Mouse (Mus musculus) frontal cortex, postnatal 25 days (tissue): ENCODE results near the gene Smim26.
A peak's percentile ranks its signal among the peaks of the same experiment; 100 is the strongest.

ENCODE experiments used
- DNase-seq, 2 experiments: peaks; one replicate each; pipeline ENCODE4 v3.0.0; 2022; ENCODE audit warnings: low spot score in 2 of 2

Smim26 gene

GRCm38 (mm10) chr2:144635644-144636320 lies 41.9 kb downstream of the Smim26 start:
- peak; percentile 31 to 64 for DNase-seq

GRCm38 (mm10) chr2:144637204-144637603 lies 43.4 kb downstream of the Smim26 start:
- DNase-seq, result no peak

GRCm38 (mm10) chr2:144637671-144638395 lies 44.0 kb downstream of the Smim26 start:
- no peak for DNase-seq

GRCm38 (mm10) chr2:144638719-144639118 lies 44.9 kb downstream of the Smim26 start:
- no peak for DNase-seq

- DNase-seq, result no peak
Observed at GRCm38 (mm10) chr2:144640101-144640500, 46.2 kb downstream of the Smim26 start.

- DNase-seq, result no peak
Observed at GRCm38 (mm10) chr2:144641991-144642390, 48.1 kb downstream of the Smim26 start.
